Mouse (Mus musculus) bone marrow macrophage, adult 2 months (primary cell): ENCODE data around the gene Trmt1l. TPM values are rescaled to one million over a fixed set of nuclear protein-coding genes. Genes with fewer than 3 reads are reported as not detected.

Experiments used
- H3K27ac ChIP-seq: 2 replicates; pipeline ENCODE4 v1.5.1; 2012; ENCODE audit warnings: low read depth, low read length; ENCODE audit not compliant: insufficient read depth
- H3K4me1 ChIP-seq: 2 replicates; pipeline ENCODE4 v1.6.1; 2012; ENCODE audit warnings: low read length; ENCODE audit not compliant: control insufficient read depth, insufficient read depth
- H3K4me3 ChIP-seq: 2 replicates; pipeline ENCODE4 v1.5.1; 2012; ENCODE audit warnings: mild to moderate bottlenecking, low read length, moderate library complexity; ENCODE audit not compliant: insufficient read depth
- CTCF ChIP-seq: IDR thresholded peaks from 2 replicates; pipeline ENCODE4 v1.5.1; 2012; ENCODE audit warnings: low read depth, mild to moderate bottlenecking, low read length, moderate library complexity
- POLR2A ChIP-seq: IDR thresholded peaks from 2 replicates; pipeline ENCODE4 v1.6.1; 2012; ENCODE audit warnings: mild to moderate bottlenecking, low read depth, low read length, borderline replicate concordance
- polyA plus RNA-seq: library from polyadenylated mRNA; stranded (reverse); fragments of >200 nt; gene quantifications from 2 replicates; pipeline ENCODE4 v1.2.4, GENCODE M21; 2012; ENCODE audit not compliant: missing spikeins, insufficient read depth, insufficient read length

Trmt1l gene
- polyA plus RNA-seq, 1 experiment, result 41.4 TPM

DNA sequence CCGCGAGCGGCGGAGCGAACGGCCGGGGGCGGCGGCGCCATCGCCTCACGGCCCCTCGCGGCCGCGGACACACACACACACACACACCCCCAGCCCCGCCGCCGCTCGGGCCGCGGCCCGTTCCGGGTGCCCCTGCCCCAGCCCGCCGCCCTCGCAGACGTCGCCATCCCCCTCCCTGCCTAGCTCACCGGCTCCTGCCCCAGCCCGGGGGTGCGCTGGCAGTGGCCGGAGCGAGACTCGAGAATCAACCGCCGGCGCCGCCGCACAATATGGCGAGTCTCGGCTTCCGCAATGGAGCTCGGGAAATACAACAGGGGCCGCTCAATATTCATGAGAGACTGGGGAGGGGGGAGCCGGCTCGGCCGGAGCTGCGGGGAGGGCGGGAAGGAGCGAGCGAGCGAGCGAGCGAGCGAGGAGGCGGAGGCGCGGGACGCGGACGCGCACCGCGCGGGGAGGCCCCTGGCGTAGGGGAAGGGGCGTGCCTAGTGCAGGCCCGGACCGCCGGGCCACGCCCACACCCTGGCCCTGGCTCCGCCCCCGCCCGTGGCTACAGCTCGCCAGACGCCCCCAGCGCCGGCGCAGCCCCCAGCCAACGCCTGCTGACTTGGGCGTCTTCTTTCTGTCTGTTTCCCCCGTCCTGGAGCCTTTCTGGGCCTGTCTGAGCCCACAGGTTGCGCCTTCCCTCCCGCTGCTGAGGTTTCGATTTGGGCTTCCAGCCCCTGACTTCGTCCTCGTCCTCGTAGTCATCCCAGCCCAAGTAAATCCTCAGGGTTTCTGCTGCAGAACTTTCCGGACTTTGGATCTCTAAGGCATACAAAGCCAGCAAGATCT lies 72.4 kb downstream of the Trmt1l start, which contains the start of gene Rnf2:
Rnf2 (minus strand) TSS at position 425 of the 831 bp plus-strand sequence.
- H3K27ac ChIP-seq, result peak within 1 kb of the TSS; percentile 65
- peaks cover 9% of the 10 kb centered on the region for H3K4me1 ChIP-seq
- TF ChIP-seq POLR2A, result no peak
- TF ChIP-seq CTCF, result no peak
- peak within 1 kb of the TSS; percentile 98 for H3K4me3 ChIP-seq

Other genes starting within 250 kb of the Trmt1l start
- not detected in 2 replicates for gene Gm47985, start 246.0 kb upstream of the Trmt1l start, polyA plus RNA-seq
- not detected in 2 replicates for gene Gm8947, start 236.2 kb upstream of the Trmt1l start, polyA plus RNA-seq
- not detected in 2 replicates for gene Gm47995, start 230.1 kb upstream of the Trmt1l start, polyA plus RNA-seq
- gene 3110040M04Rik, start 224.4 kb upstream of the Trmt1l start, polyA plus RNA-seq, result not detected in 2 replicates
- gene Gm47996, start 218.4 kb upstream of the Trmt1l start, polyA plus RNA-seq, result not detected in 2 replicates
- 115 and 122 TPM in 2 replicates for gene Ivns1abp, start 84.1 kb upstream of the Trmt1l start, polyA plus RNA-seq
- 17.3 and 17.4 TPM in 2 replicates for gene Swt1, start 87 bp upstream of the Trmt1l start, polyA plus RNA-seq
- gene Rnf2, start 72.4 kb downstream of the Trmt1l start, polyA plus RNA-seq, result 36.2 and 39.6 TPM in 2 replicates
- 48.1 and 56.4 TPM in 2 replicates for gene Fam129a, start 142.6 kb downstream of the Trmt1l start, polyA plus RNA-seq